Mouse (Mus musculus) frontal cortex, adult (tissue): ENCODE measurements at regions not wholly inside any gene's neighbourhood (a gene's known extent, or its start where the extent isn't known, plus 50 kb on each side); places are given as distances from the start of the nearest gene placed in this dataset.
A peak's percentile ranks its signal among the peaks of the same experiment; 100 is the strongest.

Experiments
- ATAC-seq: cut with Nextera tagmentation; 2 replicates; pipeline ENCODE4 v1.9.2; 2017; ENCODE audit warnings: mild to moderate bottlenecking, moderate library complexity, mixed read lengths; ENCODE audit not compliant: low TSS enrichment

DNA sequence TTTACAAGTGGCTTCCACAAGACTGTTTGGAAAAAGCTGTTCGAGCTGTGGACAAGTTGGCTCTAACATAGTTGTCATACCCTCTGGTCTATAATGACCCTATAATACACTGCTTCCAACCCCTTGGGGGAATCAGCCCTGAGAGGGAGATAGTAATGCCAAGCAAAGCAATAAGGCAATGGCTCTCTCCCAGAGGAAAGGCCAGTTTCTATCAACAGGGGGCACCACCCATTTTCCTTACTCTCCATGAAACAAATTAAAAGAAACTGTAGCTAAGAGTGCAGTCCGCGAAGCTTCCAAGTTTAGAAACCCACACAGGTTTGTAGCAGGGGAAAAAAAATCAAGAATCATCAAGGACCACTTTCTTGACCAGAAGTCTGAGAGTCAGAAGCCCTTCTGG lies 115.9 kb upstream of the Sstr4 start:
- ATAC-seq, result no peak

GRCm38 (mm10) chr2:148290326-148290725 lies 104.8 kb upstream of the Sstr4 start:
- ATAC-seq, result no peak

GRCm38 (mm10) chr2:148292442-148292841 lies 102.7 kb upstream of the Sstr4 start:
- no peak for ATAC-seq

DNA sequence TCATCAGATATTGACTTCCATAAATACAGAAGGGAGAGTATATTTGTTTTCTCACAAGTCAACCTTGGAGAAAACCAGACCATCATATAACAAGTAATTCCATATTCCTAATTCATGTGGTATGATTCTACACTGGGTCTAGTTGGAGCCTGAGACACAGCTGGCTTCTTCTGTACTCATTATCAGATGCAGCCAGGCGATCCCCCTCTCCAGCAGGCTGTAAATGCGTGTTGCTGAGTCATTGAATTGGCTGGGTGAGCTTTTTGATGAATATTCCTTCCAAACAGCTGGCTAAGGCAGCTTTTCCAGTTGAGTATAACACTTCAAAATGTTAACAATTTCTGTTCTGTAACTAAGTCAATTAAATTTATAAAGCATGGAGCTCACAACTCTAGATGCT lies 102.2 kb upstream of the Sstr4 start:
- ATAC-seq, result peak; percentile 83

DNA sequence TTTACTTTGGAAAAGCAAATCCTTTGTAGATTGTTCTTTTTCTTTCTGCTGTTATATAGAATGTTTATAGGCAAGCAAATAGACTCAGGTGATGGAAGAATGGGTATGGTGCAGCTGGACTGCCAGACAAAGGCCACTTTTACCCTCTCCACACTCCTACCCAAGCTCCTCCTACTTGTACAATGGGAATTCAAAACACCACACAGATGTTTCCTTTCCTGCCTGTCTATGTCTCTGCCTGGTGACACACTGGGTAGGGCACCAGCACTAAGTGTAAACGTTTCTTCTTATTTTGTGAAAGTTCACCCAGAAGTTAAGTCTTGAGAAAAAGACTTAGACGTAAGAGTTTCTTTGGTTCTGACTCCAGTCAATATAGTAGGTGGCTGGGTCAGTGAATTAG lies 94.3 kb upstream of the Sstr4 start:
- no peak for ATAC-seq

- ATAC-seq, result peak; percentile 90
Measured at GRCm38 (mm10) chr2:148312255-148312654, 82.9 kb upstream of the Sstr4 start.

DNA sequence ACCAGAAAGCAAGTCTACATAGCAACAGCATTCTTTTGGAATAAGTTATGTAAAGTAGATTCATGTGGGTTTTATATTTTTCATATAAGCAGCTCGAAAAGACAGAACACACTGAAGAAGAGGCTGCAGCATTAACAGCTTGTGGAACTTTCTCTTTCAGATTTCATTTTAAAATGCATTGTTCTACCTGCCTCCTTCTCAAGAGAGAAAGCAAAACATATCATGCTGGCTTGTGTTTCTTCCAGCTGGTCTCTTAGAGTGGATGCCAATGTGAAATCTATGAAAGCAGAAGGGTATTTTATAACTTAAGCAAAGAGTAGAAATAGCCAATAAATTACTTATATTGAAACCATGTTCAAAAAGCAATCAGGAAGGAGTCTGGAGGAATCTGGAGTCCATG lies 74.2 kb upstream of the Sstr4 start:
- peak; percentile 84 for ATAC-seq

DNA sequence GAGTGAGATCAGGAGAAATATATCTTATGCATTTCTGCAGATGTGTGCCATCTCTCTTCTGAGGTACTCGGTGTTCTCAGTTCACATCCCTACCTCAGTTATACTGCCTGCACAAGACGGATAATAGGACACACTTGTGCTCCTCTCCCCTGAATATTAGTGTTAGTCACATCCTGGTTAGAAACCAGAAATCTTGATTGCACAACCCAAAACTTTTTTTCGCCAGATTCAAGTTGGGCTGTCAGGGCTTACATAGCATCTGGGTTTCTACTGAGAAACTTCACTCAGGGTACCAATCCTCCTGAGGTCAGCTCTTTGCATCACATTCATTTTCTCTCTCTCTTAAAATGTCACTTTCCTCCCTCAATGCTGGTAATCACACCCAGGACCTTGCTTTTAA lies 69.8 kb upstream of the Sstr4 start:
- no peak for ATAC-seq

DNA sequence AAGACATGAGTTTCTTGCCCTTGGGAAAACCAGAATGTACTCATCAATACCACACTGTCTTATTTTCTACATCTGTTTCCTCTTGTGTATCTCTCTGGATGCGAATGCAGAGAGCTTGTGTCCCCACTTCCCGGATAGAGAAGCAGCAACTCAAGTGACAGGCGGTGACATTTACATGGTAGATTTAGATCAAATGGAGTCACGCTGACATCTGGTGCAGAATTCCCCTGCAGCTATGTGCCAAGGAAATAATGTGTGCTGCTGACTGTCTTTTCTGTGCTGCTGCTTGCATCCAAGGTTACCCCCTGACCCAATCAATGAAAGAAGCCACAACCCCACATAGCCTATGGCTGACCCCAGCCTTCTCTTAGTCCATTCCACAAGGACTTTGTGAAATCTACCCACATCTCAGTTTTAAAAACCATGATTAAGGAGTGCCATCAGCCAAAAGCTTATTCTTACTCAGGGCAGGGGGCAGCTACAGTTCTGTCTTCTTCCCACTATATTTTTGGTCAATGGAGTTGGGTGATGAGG lies 69.2 kb upstream of the Sstr4 start:
- ATAC-seq, result peak; percentile 39; the same call in 1 of the 2 replicates

DNA sequence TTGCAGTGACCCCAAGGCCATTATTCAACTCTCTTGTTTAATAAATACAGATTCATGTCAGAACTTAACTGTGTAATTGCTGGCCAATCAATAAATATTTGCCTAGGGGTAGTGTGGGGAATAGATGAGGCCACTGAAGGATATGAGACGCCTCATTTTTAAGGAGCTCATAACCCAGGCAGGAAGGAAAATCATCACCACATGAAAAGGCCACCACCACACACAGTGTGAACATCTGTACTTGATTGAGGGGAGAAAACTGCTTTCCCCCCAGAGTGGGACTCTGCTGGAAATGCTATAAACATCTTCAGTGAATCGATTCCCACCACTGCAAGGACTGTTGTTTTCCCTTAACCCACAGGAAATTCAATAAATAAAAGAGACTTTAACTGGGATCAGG lies 68.7 kb upstream of the Sstr4 start:
- no peak for ATAC-seq

GRCm38 (mm10) chr2:148327552-148327951 lies 67.6 kb upstream of the Sstr4 start:
- peak; percentile 78 for ATAC-seq

GRCm38 (mm10) chr2:148330368-148330767 lies 64.8 kb upstream of the Sstr4 start:
- no peak for ATAC-seq

DNA sequence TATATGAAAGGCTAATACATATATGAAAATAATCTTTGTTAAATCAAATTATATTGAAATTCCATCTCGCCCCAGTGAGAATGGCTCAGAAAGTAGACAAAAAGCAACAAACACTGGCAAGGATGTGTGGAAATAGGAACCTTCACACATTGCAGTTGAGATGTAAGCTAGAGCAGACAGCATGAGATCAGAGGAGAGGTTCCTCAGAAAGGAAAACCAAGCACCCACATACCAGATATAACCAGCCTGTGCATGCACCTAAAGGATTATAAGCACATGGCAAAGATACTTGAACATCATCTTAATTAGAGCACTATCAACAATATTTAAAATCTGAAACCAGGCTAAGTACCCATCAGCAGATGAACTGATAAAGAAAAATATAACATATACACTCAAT lies 60.6 kb upstream of the Sstr4 start:
- ATAC-seq, result peak; percentile 92

GRCm38 (mm10) chr2:148336626-148337025 lies 58.5 kb upstream of the Sstr4 start:
- ATAC-seq, result no peak

- ATAC-seq, result no peak
Measured at GRCm38 (mm10) chr2:148338308-148338768, 56.8 kb upstream of the Sstr4 start.

DNA sequence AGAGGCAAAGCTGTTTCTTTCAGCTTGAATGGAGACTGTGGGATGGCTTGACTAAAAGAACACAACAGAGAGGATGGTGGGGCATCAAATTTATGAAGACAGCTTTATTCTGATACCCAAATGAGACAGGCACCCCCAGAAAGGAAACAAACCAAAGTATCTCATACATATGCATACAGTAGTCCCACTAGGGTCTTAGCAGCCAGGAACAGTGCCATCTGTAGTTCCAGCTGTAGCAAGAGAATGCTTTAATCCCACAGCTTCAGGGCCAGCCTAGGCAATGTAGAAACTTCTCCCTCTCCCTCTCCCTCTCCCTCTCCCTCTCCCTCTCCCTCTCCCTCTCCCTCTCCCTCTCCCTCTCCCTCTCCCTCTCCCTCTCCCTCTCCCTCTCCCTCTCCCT lies 56.2 kb upstream of the Sstr4 start:
- no peak for ATAC-seq

DNA sequence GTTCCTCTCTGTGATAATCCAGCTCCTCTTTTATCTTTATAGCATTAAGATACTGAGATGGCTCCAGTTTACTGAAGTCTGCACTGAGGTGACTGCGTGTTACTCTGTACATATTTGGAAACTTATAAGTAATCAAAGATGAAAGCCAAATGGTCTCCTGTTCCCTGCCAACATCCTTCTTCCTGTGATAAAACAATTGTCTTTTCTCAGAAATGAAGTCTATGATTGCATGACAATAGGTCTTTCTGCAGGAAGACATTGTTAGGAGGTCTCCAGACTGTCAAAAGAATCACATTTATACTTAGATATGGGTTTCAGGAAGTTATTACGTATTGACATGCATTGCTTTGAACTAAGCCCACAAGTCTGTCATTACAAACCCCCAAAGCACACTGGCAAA lies 51.0 kb upstream of the Sstr4 start:
- ATAC-seq, result no peak
